Mouse (Mus musculus) ovary, adult 2 months (tissue): ENCODE data around the gene Spag6l. TPM values are rescaled to one million over a fixed set of nuclear protein-coding genes. Genes with fewer than 3 reads are reported as not detected.

Source experiments
- polyA plus RNA-seq: library from polyadenylated mRNA; depleted of rRNA; stranded (reverse); fragments of >200 nt; gene quantifications from 2 replicates; pipeline ENCODE4 v1.2.3, GENCODE M21; 2012; rRNA removed

The Spag6l gene
- polyA plus RNA-seq = 5.6 and 7.6 TPM in 2 replicates

GRCm38 (mm10) chr16:16828757-16829615 lies at the start of gene Spag6l:
Gene Spag6l, minus strand, starts transcription at chr16:16829456.

DNA sequence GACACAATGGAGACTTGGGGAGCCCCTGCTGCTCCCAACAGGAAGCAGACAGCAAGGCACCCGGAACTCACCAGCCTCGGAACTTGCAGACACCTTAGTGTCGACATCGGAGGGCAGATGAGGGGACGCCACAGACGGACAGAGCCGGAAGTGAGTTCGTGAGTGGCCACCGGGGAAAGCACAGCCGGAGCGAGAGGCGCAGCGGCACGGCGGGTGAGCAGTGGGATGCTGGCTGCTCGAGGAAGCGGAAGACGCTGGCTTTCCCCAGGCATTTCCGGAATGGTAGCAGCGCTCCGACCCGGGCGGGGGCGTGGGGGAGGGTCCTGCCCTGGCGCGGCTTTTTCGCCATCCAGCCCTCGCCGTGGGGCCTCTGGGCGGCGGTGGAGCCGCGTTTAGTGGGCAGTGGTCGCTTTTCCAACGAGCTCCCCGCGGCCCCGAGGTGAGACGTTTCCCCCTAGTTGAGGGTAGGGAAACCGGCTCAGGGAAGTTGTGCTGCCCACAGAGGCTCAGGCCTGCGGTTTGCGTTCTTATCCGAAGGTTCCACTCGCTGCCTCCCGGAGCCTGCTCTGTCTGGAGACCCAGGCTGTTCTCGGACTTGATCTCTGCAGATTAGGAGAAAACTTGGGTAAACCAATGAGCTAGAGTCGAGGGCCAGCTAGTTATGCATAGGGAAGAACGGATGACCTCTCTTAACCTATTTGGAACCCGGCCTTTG lies 41.5 kb upstream of the Spag6l start, which contains the start of the genes Top3b and Vpreb1:
Gene Top3b (plus strand): TSS at position 120 of the 715 bp plus-strand sequence.
Gene Vpreb1 (minus strand): TSS at position 227 of the 715 bp plus-strand sequence.

DNA sequence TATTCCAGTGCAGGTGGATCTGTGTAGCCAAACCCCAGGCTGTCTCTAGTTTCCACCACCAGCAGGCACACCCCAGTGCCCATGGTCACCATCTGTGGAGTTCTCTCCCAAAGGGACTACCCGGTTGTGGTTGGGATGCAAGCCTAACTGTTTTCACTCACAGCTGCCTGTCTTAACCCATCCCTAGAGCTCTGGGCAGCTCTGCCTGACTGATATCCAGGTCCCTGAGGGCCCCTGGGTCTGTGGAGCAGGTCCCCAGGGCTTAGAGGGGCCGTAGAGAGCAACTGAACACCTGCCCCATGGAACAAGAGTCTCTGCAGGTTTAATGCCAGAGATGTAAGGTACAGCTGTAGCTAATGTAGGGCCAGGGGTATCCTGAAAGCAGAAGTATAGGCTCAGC lies 34.7 kb upstream of the Spag6l start, which contains the start of gene Igll1:
Gene Igll1 (minus strand): TSS at position 8 of the 400 bp plus-strand sequence.

Other genes starting within 250 kb of the Spag6l start
- gene Fgd4, start 228.9 kb downstream of the Spag6l start, polyA plus RNA-seq = 3.1 and 3.2 TPM in 2 replicates
- not detected in 2 replicates for gene Olfr19, start 153.1 kb downstream of the Spag6l start, polyA plus RNA-seq
- gene Igll1, start 34.5 kb upstream of the Spag6l start, polyA plus RNA-seq = not detected in 2 replicates
- gene Top3b, start 41.3 kb upstream of the Spag6l start, polyA plus RNA-seq = 75.9 and 98.6 TPM in 2 replicates
- gene Vpreb1, start 41.4 kb upstream of the Spag6l start, polyA plus RNA-seq = 7.5 and 8.8 TPM in 2 replicates
- gene Ppm1f, start 67.0 kb upstream of the Spag6l start, polyA plus RNA-seq = 19.4 and 22.2 TPM in 2 replicates
- gene Mapk1, start 153.9 kb upstream of the Spag6l start, polyA plus RNA-seq = 75.4 and 80.2 TPM in 2 replicates
- 8.8 and 10.2 TPM in 2 replicates for gene Ypel1, start 240.2 kb upstream of the Spag6l start, polyA plus RNA-seq